Mouse (Mus musculus): ENCODE measurements around the gene Morn1. TPM values are rescaled to one million over a fixed set of nuclear protein-coding genes. Genes with fewer than 3 reads are reported as not detected.
A peak's percentile ranks its signal among the peaks of the same experiment; 100 is the strongest.

Gene Morn1
- polyA plus RNA-seq, 1 experiment from 2014 or later: 10.7 TPM

GRCm38 (mm10) chr4:155121915-155122443 is 35.6 kb downstream of the Morn1 start:
- Histone ChIP-seq H3K27me3 (replicated peaks; ENCODE audit: control insufficient read depth, insufficient read depth, low read length) (no peaks in the 10 kb centered on the region), H3K9me3 (ENCODE audit: control insufficient read depth, low read length) (no peaks in the 10 kb centered on the region), H3K9ac (replicated peaks; ENCODE audit: low read depth, low read length) (peak overlapping the region; percentile 15; the same call in 1 of the 2 replicates), H3K36me3 (ENCODE audit: control insufficient read depth, insufficient read depth) (no peaks in the 10 kb centered on the region), H3K27ac (ENCODE audit: low read length) (peak overlapping the region; percentile 87), H3K4me3 (replicated peaks; ENCODE audit: low read length) (no peak overlapping the region), H3K4me2 (ENCODE audit: low read length) (0 out of 2 replicates have a peak overlapping the region, but pooled peaks have one; percentile 13), H3K4me1 (replicated peaks; ENCODE audit: control insufficient read depth, insufficient read depth, low read length) (peaks cover 25% of the 10 kb centered on the region)
- ATAC-seq: peak; percentile 32
- 71% methylated on average over 6 of the region's 6 CpGs for WGBS

- no peaks in the 10 kb centered on the region for H3K36me3 ChIP-seq (ENCODE audit: control insufficient read depth, insufficient read depth)
- H3K9ac ChIP-seq (replicated peaks; ENCODE audit: low read depth, low read length): peak overlapping the region; percentile 15; the same call in 1 of the 2 replicates
- ATAC-seq: peak; percentile 91
- peaks cover 25% of the 10 kb centered on the region for H3K4me1 ChIP-seq (replicated peaks; ENCODE audit: control insufficient read depth, insufficient read depth, low read length)
- H3K27ac ChIP-seq (ENCODE audit: low read length): peak overlapping the region; percentile 87
- no peaks in the 10 kb centered on the region for H3K9me3 ChIP-seq (ENCODE audit: control insufficient read depth, low read length)
- WGBS: 4% methylated on average over 16 of the region's 16 CpGs
- H3K27me3 ChIP-seq (replicated peaks; ENCODE audit: control insufficient read depth, insufficient read depth, low read length): no peaks in the 10 kb centered on the region
- no peak overlapping the region for H3K4me3 ChIP-seq (replicated peaks; ENCODE audit: low read length)
- peak overlapping the region; percentile 26 for H3K4me2 ChIP-seq (ENCODE audit: low read length)
Observed at GRCm38 (mm10) chr4:155122444-155123040, 36.2 kb downstream of the Morn1 start.

- H3K4me2 ChIP-seq (ENCODE audit: low read length): no peak overlapping the region
Observed at GRCm38 (mm10) chr4:155123868-155124534, 37.6 kb downstream of the Morn1 start.

GRCm38 (mm10) chr4:155125310-155125709 is 38.9 kb downstream of the Morn1 start:
- Histone ChIP-seq H3K4me3 (replicated peaks; ENCODE audit: low read length) (no peak overlapping the region), H3K27me3 (replicated peaks; ENCODE audit: control insufficient read depth, insufficient read depth, low read length) (no peaks in the 10 kb centered on the region), H3K9me3 (ENCODE audit: control insufficient read depth, low read length) (no peaks in the 10 kb centered on the region), H3K9ac (replicated peaks; ENCODE audit: low read depth, low read length) (no peak overlapping the region), H3K4me2 (ENCODE audit: low read length) (no peak overlapping the region), H3K4me1 (replicated peaks; ENCODE audit: control insufficient read depth, insufficient read depth, low read length) (peaks cover 30% of the 10 kb centered on the region), H3K27ac (ENCODE audit: low read length) (no peak overlapping the region), H3K36me3 (ENCODE audit: control insufficient read depth, insufficient read depth) (no peaks in the 10 kb centered on the region)
- WGBS: 69% methylated on average over 7 of the region's 7 CpGs
- no peak for ATAC-seq

More at GRCm38 (mm10) chr4:155123868-155124534, 37.6 kb downstream of the Morn1 start:
- ATAC-seq: no peak
- Histone ChIP-seq H3K4me3 (replicated peaks; ENCODE audit: low read length) (no peak overlapping the region), H3K4me1 (replicated peaks; ENCODE audit: control insufficient read depth, insufficient read depth, low read length) (peaks cover 17% of the 10 kb centered on the region), H3K27me3 (replicated peaks; ENCODE audit: control insufficient read depth, insufficient read depth, low read length) (no peaks in the 10 kb centered on the region), H3K36me3 (ENCODE audit: control insufficient read depth, insufficient read depth) (no peaks in the 10 kb centered on the region), H3K9me3 (ENCODE audit: control insufficient read depth, low read length) (no peaks in the 10 kb centered on the region), H3K27ac (ENCODE audit: low read length) (no peak overlapping the region), H3K9ac (replicated peaks; ENCODE audit: low read depth, low read length) (no peak overlapping the region)
- 83% methylated on average over 9 of the region's 9 CpGs for WGBS

- Histone ChIP-seq H3K4me2 (ENCODE audit: low read length) (no peak overlapping the region), H3K27me3 (replicated peaks; ENCODE audit: control insufficient read depth, insufficient read depth, low read length) (no peaks in the 10 kb centered on the region), H3K9ac (replicated peaks; ENCODE audit: low read depth, low read length) (no peak overlapping the region), H3K4me1 (replicated peaks; ENCODE audit: control insufficient read depth, insufficient read depth, low read length) (peaks cover 34% of the 10 kb centered on the region), H3K9me3 (ENCODE audit: control insufficient read depth, low read length) (no peaks in the 10 kb centered on the region), H3K4me3 (replicated peaks; ENCODE audit: low read length) (no peak overlapping the region), H3K36me3 (ENCODE audit: control insufficient read depth, insufficient read depth) (no peaks in the 10 kb centered on the region), H3K27ac (ENCODE audit: low read length) (no peak overlapping the region)
- WGBS: 90% methylated on average over 5 of the region's 5 CpGs
- no peak for ATAC-seq
Observed at GRCm38 (mm10) chr4:155126194-155126593, 39.8 kb downstream of the Morn1 start.

GRCm38 (mm10) chr4:155126602-155127372 is 40.4 kb downstream of the Morn1 start:
- no peak overlapping the region for H3K4me2 ChIP-seq (ENCODE audit: low read length)
- no peaks in the 10 kb centered on the region for H3K36me3 ChIP-seq (ENCODE audit: control insufficient read depth, insufficient read depth)
- WGBS: 74% methylated on average over 7 of the region's 7 CpGs
- H3K4me3 ChIP-seq (replicated peaks; ENCODE audit: low read length): no peak overlapping the region
- H3K27me3 ChIP-seq (replicated peaks; ENCODE audit: control insufficient read depth, insufficient read depth, low read length): no peaks in the 10 kb centered on the region
- ATAC-seq: no peak
- H3K9me3 ChIP-seq (ENCODE audit: control insufficient read depth, low read length): no peaks in the 10 kb centered on the region
- H3K27ac ChIP-seq (ENCODE audit: low read length): no peak overlapping the region
- H3K9ac ChIP-seq (replicated peaks; ENCODE audit: low read depth, low read length): no peak overlapping the region
- peaks cover 34% of the 10 kb centered on the region for H3K4me1 ChIP-seq (replicated peaks; ENCODE audit: control insufficient read depth, insufficient read depth, low read length)

GRCm38 (mm10) chr4:155128411-155128810 is 42.0 kb downstream of the Morn1 start:
- 92% methylated on average over 15 of the region's 15 CpGs for WGBS
- no peaks in the 10 kb centered on the region for H3K9me3 ChIP-seq (ENCODE audit: control insufficient read depth, low read length)
- no peak overlapping the region for H3K4me3 ChIP-seq (replicated peaks; ENCODE audit: low read length)
- no peak for ATAC-seq
- no peak overlapping the region for H3K27ac ChIP-seq (ENCODE audit: low read length)
- peaks cover 26% of the 10 kb centered on the region for H3K4me1 ChIP-seq (replicated peaks; ENCODE audit: control insufficient read depth, insufficient read depth, low read length)
- no peaks in the 10 kb centered on the region for H3K27me3 ChIP-seq (replicated peaks; ENCODE audit: control insufficient read depth, insufficient read depth, low read length)
- H3K36me3 ChIP-seq (ENCODE audit: control insufficient read depth, insufficient read depth): no peaks in the 10 kb centered on the region
- no peak overlapping the region for H3K9ac ChIP-seq (replicated peaks; ENCODE audit: low read depth, low read length)
- H3K4me2 ChIP-seq (ENCODE audit: low read length): no peak overlapping the region

- Histone ChIP-seq H3K36me3 (ENCODE audit: control insufficient read depth, insufficient read depth) (no peaks in the 10 kb centered on the region), H3K4me1 (replicated peaks; ENCODE audit: control insufficient read depth, insufficient read depth, low read length) (peaks cover 35% of the 10 kb centered on the region), H3K27me3 (replicated peaks; ENCODE audit: control insufficient read depth, insufficient read depth, low read length) (no peaks in the 10 kb centered on the region), H3K9me3 (ENCODE audit: control insufficient read depth, low read length) (no peaks in the 10 kb centered on the region), H3K9ac (replicated peaks; ENCODE audit: low read depth, low read length) (peak overlapping the region; percentile 18), H3K4me2 (ENCODE audit: low read length) (no peak overlapping the region), H3K27ac (ENCODE audit: low read length) (peak overlapping the region; percentile 60), H3K4me3 (replicated peaks; ENCODE audit: low read length) (no peak overlapping the region)
- WGBS: 86% methylated on average over 10 of the region's 10 CpGs
- ATAC-seq: peak; percentile 1; the same call in 1 of the 2 replicates
Observed at GRCm38 (mm10) chr4:155129132-155129917, 42.9 kb downstream of the Morn1 start.
